Mouse (Mus musculus) CH12.LX (cell line): ENCODE measurements around the gene Lekr1. TPM values are rescaled to one million over a fixed set of nuclear protein-coding genes. Genes with fewer than 3 reads are reported as not detected.

ENCODE experiments used
- DNase-seq: peaks from one replicate; pipeline ENCODE4 v3.0.0-alpha.2; 2013; ENCODE audit errors: extremely low read depth
- H3K27ac ChIP-seq: 2 replicates; pipeline ENCODE4 v1.5.1; 2012; ENCODE audit warnings: low read depth, mild to moderate bottlenecking, control low read depth, moderate library complexity; ENCODE audit not compliant: insufficient read depth
- H3K27me3 ChIP-seq: replicated peaks from 2 replicates; pipeline ENCODE3; 2012; ENCODE audit warnings: inconsistent platforms
- H3K36me3 ChIP-seq, 2 experiments: replicated peaks in 1 of 2; 2 replicates each; pipeline versions ENCODE3 to v1.6.1; 2012; ENCODE audit warnings: inconsistent platforms in 1 of 2, low read length in 1 of 2, mild to moderate bottlenecking in 1 of 2, mixed read lengths in 1 of 2, moderate library complexity in 1 of 2; ENCODE audit not compliant: control insufficient read depth in 1 of 2, insufficient read depth in 1 of 2
- H3K4me1 ChIP-seq, 2 experiments: 2 replicates each; pipeline ENCODE4 v1.6.1; 2012; ENCODE audit warnings: inconsistent platforms in 1 of 2, moderate library complexity in 1 of 2; ENCODE audit not compliant: insufficient read depth in 2 of 2, control insufficient read depth in 1 of 2
- H3K4me2 ChIP-seq: 2 replicates; pipeline ENCODE4 v1.6.1; 2012; ENCODE audit warnings: low read depth, mild to moderate bottlenecking, control low read depth; ENCODE audit not compliant: poor library complexity, insufficient read depth, severe bottlenecking
- H3K4me3 ChIP-seq, 3 experiments: fragments of 150-350 bp in 1 of 3; sonication (generic) in 1 of 3; replicated peaks in 1 of 3; 2 replicates each; pipeline versions ENCODE3 to v1.5.1; 2011 to 2012; ENCODE audit warnings: low read depth in 2 of 3, low read length in 2 of 3, mild to moderate bottlenecking in 2 of 3, moderate library complexity in 2 of 3, control low read depth in 1 of 3, improper control_type of control experiment in 1 of 3, inconsistent platforms in 1 of 3, mixed read lengths in 1 of 3; ENCODE audit not compliant: poor library complexity in 1 of 3
- H3K79me2 ChIP-seq: replicated peaks from 2 replicates; pipeline ENCODE4 v1.6.1; 2012; ENCODE audit warnings: mild to moderate bottlenecking, moderate library complexity; ENCODE audit not compliant: control insufficient read depth, poor library complexity, insufficient read depth, severe bottlenecking; ENCODE audit errors: extremely low read depth
- H3K9ac ChIP-seq: 2 replicates; pipeline ENCODE4 v1.6.1; 2012; ENCODE audit warnings: low read depth, mild to moderate bottlenecking, control low read depth, moderate library complexity; ENCODE audit not compliant: insufficient read depth
- H3K9me3 ChIP-seq: replicated peaks from 2 replicates; pipeline ENCODE3; 2012; ENCODE audit warnings: low read length, inconsistent platforms, mixed read lengths
- CHD1 ChIP-seq: IDR thresholded peaks from 2 replicates; pipeline ENCODE4 v1.6.1; 2012; ENCODE audit warnings: low read depth, low read length, improper control_type of control experiment, inconsistent platforms
- CHD2 ChIP-seq: IDR thresholded peaks from 2 replicates; pipeline ENCODE4 v1.6.1; 2011; ENCODE audit warnings: low read length, improper control_type of control experiment
- CTCF ChIP-seq, 2 experiments: IDR thresholded peaks in 1 of 2; conservative IDR thresholded peaks in 1 of 2; 2 replicates each; pipeline ENCODE4 v1.5.1; 2011 to 2012; ENCODE audit warnings: low read depth in 2 of 2, low read length in 2 of 2, improper control_type of control experiment in 1 of 2, inconsistent platforms in 1 of 2, mild to moderate bottlenecking in 1 of 2, moderate library complexity in 1 of 2
- ELF1 ChIP-seq: IDR thresholded peaks from 2 replicates; pipeline ENCODE4 v1.6.1; 2014; ENCODE audit warnings: low read depth, mild to moderate bottlenecking, inconsistent platforms, low read length, improper control_type of control experiment
- HCFC1 ChIP-seq: IDR thresholded peaks from 2 replicates; pipeline ENCODE4 v1.6.1; 2012; ENCODE audit warnings: low read depth, mild to moderate bottlenecking, inconsistent platforms, low read length, improper control_type of control experiment
- KAT2A ChIP-seq: IDR thresholded peaks from 2 replicates; pipeline ENCODE4 v1.6.1; 2012; ENCODE audit warnings: low read length, improper control_type of control experiment, inconsistent platforms; ENCODE audit not compliant: insufficient replicate concordance
- MAFK ChIP-seq: IDR thresholded peaks from 2 replicates; pipeline ENCODE4 v1.6.1; 2011; ENCODE audit warnings: low read length, improper control_type of control experiment; ENCODE audit not compliant: insufficient replicate concordance
- MAX ChIP-seq: IDR thresholded peaks from 2 replicates; pipeline ENCODE4 v1.6.1; 2011; ENCODE audit warnings: low read length, improper control_type of control experiment
- MYC ChIP-seq: IDR thresholded peaks from 2 replicates; pipeline ENCODE4 v1.6.1; 2011; ENCODE audit warnings: low read depth, mild to moderate bottlenecking, improper control_type of control experiment, low read length
- POLR2AphosphoS2 ChIP-seq: IDR thresholded peaks from 2 replicates; pipeline ENCODE4 v1.6.1; 2011; ENCODE audit warnings: low read depth, low read length, improper control_type of control experiment
- SIN3A ChIP-seq: IDR thresholded peaks from 2 replicates; pipeline ENCODE4 v1.6.1; 2012; ENCODE audit warnings: low read length, improper control_type of control experiment, inconsistent platforms
- SMC3 ChIP-seq: IDR thresholded peaks from 2 replicates; pipeline ENCODE4 v1.6.1; 2011; ENCODE audit warnings: low read depth, low read length, improper control_type of control experiment
- UBTF ChIP-seq: IDR thresholded peaks from 2 replicates; pipeline ENCODE4 v1.6.1; 2012; ENCODE audit warnings: low read depth, mild to moderate bottlenecking, inconsistent platforms, low read length, improper control_type of control experiment, moderate library complexity
- USF2 ChIP-seq: conservative IDR thresholded peaks from 2 replicates; pipeline ENCODE4 v1.6.1; 2011; ENCODE audit warnings: low read depth, low read length, improper control_type of control experiment
- ZC3H11A ChIP-seq: IDR thresholded peaks from 2 replicates; pipeline ENCODE4 v1.6.1; 2012; ENCODE audit warnings: low read depth, mild to moderate bottlenecking, inconsistent platforms, low read length, improper control_type of control experiment
- ZMIZ1 ChIP-seq: IDR thresholded peaks from 2 replicates; pipeline ENCODE4 v1.6.1; 2012; ENCODE audit warnings: low read depth, mild to moderate bottlenecking, inconsistent platforms, low read length, improper control_type of control experiment
- ZNF384 ChIP-seq: IDR thresholded peaks from 2 replicates; pipeline ENCODE4 v1.6.1; 2012; ENCODE audit warnings: low read depth, low read length, improper control_type of control experiment, inconsistent platforms
- dilution Hi-C: fragments of 300-500 bp; cut with MboI; formaldehyde crosslinking; loops from 2 replicates; pipeline ENCODE4 v1.14.3; 2020; ENCODE audit warnings: low sequenced_read_pairs; ENCODE audit not compliant: extremely low pct_unique_long_range_greater_than_20kb, extremely low pct_ligation_motif_present
- in situ Hi-C: fragments of 300-500 bp; cut with MboI; formaldehyde crosslinking; loops from 3 replicates; pipeline ENCODE4 v1.14.3; 2019; ENCODE audit warnings: low sequenced_read_pairs, low pct_ligation_motif_present, low pct_unique_long_range_greater_than_20kb, mixed read lengths
- polyA plus RNA-seq: library from polyadenylated mRNA; unstranded; fragments of >175 nt; gene quantifications from 2 replicates; pipeline ENCODE4 v1.2.1, GENCODE M21; 2012; ENCODE audit warnings: low read depth; ENCODE audit not compliant: insufficient read length
- total RNA-seq, 2 experiments: library from RNA; depleted of rRNA; stranded (reverse); fragments of 300-350 nt in 1 of 2; fragments of >200 nt in 1 of 2; gene quantifications; 2 replicates each; pipeline ENCODE4 v1.2.3; 2012 to 2014

Gene Lekr1
- total and polyA plus RNA-seq, 3 experiments = 0.17 to 1.4 (median 0.47) TPM

DNA sequence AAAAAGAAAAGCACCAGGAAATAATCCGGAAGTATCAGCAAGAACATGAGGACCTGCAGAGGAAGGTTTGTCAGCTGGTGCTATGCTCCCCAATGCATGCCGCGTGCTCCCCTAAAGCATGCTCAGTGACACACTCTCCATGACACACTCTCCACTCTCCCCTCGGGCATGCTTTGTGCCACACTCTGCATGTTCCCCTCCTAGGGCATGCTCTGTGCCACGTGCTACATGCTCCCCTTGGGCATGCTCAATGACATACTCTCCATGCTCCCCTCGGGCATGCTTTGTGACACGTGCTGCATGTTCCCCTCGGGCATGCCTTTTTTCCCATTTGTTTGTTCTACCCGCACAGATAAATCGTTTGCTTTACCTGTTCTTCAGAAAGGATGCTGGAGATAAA, 150.0 kb downstream of the Lekr1 start:
- Histone ChIP-seq H3K79me2 (no peaks in the 10 kb centered on the region), H3K4me3 (no peak overlapping the region), H3K4me1 (peaks cover 9 to 14% of the 10 kb centered on the region in 2 experiments), H3K36me3 (no peaks in the 10 kb centered on the region), H3K9me3 (no peaks in the 10 kb centered on the region), H3K4me2 (no peak overlapping the region), H3K27ac (no peak overlapping the region), H3K27me3 (no peaks in the 10 kb centered on the region), H3K9ac (no peak overlapping the region)
- in situ Hi-C loops (no loop called here), dilution Hi-C loops (no loop called here)
- no peak for DNase-seq
- no peak for TF ChIP-seq CHD1
- no peak for TF ChIP-seq ZNF384

DNA sequence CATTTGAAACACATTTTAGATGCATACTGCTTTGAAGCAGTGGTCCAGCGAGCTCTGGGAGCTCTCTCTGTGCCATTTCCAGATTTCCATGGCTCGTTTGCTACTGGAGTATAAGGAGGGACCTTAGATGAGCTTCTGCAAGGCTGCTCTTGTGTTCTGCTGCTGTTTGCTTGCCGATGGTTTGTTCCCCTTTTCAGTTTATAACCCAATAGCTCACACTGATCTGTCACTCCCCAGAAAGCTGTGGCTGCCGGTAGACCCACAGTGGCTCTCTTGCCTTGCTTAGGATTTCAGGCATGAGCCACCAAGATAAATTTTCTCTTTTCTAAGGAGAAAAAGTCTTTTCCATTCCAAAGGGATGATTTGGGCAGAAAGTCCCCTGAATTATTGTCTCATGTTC, 152.6 kb downstream of the Lekr1 start:
- Histone ChIP-seq H3K9me3 (peaks cover under 1% of the 10 kb centered on the region), H3K36me3 (no peaks in the 10 kb centered on the region), H3K27ac (no peak overlapping the region), H3K79me2 (no peaks in the 10 kb centered on the region), H3K4me1 (peaks cover 9 to 11% of the 10 kb centered on the region in 2 experiments), H3K4me2 (no peak overlapping the region), H3K27me3 (no peaks in the 10 kb centered on the region), H3K9ac (no peak overlapping the region), H3K4me3 (no peak overlapping the region)
- no peak for DNase-seq
- dilution Hi-C loops (no loop called here), in situ Hi-C loops (no loop called here)
- no peak for TF ChIP-seq UBTF
- TF ChIP-seq MAX = no peak
- no peak for TF ChIP-seq ELF1
- TF ChIP-seq SIN3A = no peak
- TF ChIP-seq HCFC1 = no peak
- no peak for TF ChIP-seq ZMIZ1
- TF ChIP-seq USF2 = no peak
- TF ChIP-seq MYC = no peak
- TF ChIP-seq POLR2AphosphoS2 = no peak
- TF ChIP-seq CHD2 = no peak
- TF ChIP-seq ZC3H11A = no peak
- no peak for TF ChIP-seq CTCF (conservative IDR thresholded peaks at IDR 0.05 in 1 of 2, IDR thresholded peaks at IDR 0.05 in 1 of 2; ENCODE audit: low read depth in 2 of 2, low read length in 2 of 2)
- no peak for TF ChIP-seq ZNF384
- TF ChIP-seq SMC3 = no peak
- TF ChIP-seq MAFK = no peak
- TF ChIP-seq KAT2A = no peak
- no peak for TF ChIP-seq CHD1
